Mouse (Mus musculus) liver, postnatal 0 days (tissue): ENCODE data around the gene Olfr313. TPM values are rescaled to one million over a fixed set of nuclear protein-coding genes. Genes with fewer than 3 reads are reported as not detected.
A peak's percentile ranks its signal among the peaks of the same experiment; 100 is the strongest.

Experiments used
- ATAC-seq: fragments of 200-750 bp; cut with Nextera tagmentation; 2 replicates; pipeline ENCODE4 v1.8.0; 2017; ENCODE audit warnings: mild to moderate bottlenecking, moderate library complexity
- DNase-seq: peaks from one replicate; pipeline ENCODE4 v3.0.0-alpha.2; 2016
- H3K27ac ChIP-seq: fragments of 300-500 bp; sonication (generic); 2 replicates; pipeline ENCODE4 v1.5.1; 2014; ENCODE audit warnings: antibody characterized with exemption, moderate library complexity, mild to moderate bottlenecking, low read depth
- H3K27me3 ChIP-seq: fragments of 300-500 bp; sonication (generic); 2 replicates; pipeline ENCODE4 v1.6.1; 2014; ENCODE audit warnings: low read length, control low read depth, mixed read lengths; ENCODE audit not compliant: insufficient read depth
- H3K36me3 ChIP-seq: fragments of 300-500 bp; sonication (generic); replicated peaks from 2 replicates; pipeline ENCODE4 v1.6.1; 2014; ENCODE audit warnings: mild to moderate bottlenecking, control low read depth, low read length, moderate library complexity, mixed read lengths; ENCODE audit not compliant: insufficient read depth
- H3K4me1 ChIP-seq: fragments of 300-500 bp; sonication (generic); 2 replicates; pipeline ENCODE4 v1.6.1; 2014; ENCODE audit warnings: antibody characterized with exemption, mild to moderate bottlenecking, control low read depth; ENCODE audit not compliant: insufficient read depth
- H3K4me2 ChIP-seq: fragments of 300-500 bp; sonication (generic); 2 replicates; pipeline ENCODE4 v1.6.1; 2014; ENCODE audit warnings: low read depth, mild to moderate bottlenecking, low read length, moderate library complexity, mixed read lengths
- H3K4me3 ChIP-seq: fragments of 300-500 bp; sonication (generic); 2 replicates; pipeline ENCODE4 v1.5.1; 2014; ENCODE audit warnings: low read depth, low read length
- H3K9ac ChIP-seq: fragments of 300-500 bp; sonication (generic); replicated peaks from 2 replicates; pipeline ENCODE4 v1.6.1; 2014; ENCODE audit warnings: mild to moderate bottlenecking, moderate library complexity
- H3K9me3 ChIP-seq: fragments of 300-500 bp; sonication (generic); 2 replicates; pipeline ENCODE4 v1.6.1; 2016; ENCODE audit warnings: mild to moderate bottlenecking, control low read depth, low read length, mixed read lengths
- CTCF ChIP-seq: sonication (generic); IDR thresholded peaks from 2 replicates; pipeline ENCODE4 v1.5.1; 2016; ENCODE audit warnings: antibody characterized with exemption, low read depth
- EP300 ChIP-seq: IDR thresholded peaks from 2 replicates; pipeline ENCODE4 v1.6.1; 2016; ENCODE audit warnings: antibody characterized with exemption, low read depth, mild to moderate bottlenecking
- WGBS: fragments of 180-500 bp; shearing (Covaris S2); extraction: QIAGEN DNeasy Blood & Tissue Kit; methylation state at CpG from one replicate; pipeline ENCODE4 v1.1.7; 2014; ENCODE audit not compliant: insufficient replicate concordance; 5-methylcytosine and 5-hydroxymethylcytosine counted together
- polyA plus RNA-seq: library from polyadenylated mRNA; unstranded; fragments of >200 nt; fragmentation: Nextera tagmentation; extraction: Ambion mirVana; gene quantifications from 2 replicates; pipeline ENCODE4 v1.2.1, GENCODE M21; 2015

Gene Olfr313
- polyA plus RNA-seq, 1 experiment from 2014 or later: not detected

DNA sequence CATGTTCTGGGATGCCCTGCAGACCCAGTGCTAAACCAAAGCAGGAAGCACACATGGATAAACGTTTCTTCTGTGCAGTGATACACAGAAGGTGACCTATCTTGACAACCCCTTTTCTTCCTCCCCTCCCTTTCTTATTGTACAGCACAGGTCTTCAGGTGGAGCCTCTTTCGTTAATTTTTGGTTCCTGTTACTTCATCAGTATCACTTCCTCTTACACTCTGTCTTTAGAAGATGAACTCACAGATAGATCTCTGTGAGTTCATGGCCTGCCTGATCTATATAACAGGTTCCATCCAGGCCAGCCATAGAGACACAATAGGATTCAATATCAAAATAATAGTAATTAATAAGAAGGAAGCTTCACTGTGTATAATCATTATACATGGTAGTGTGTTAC, 24.7 kb upstream of the Olfr313 start:
- WGBS: 21% methylated on average over 2 of the region's 2 CpGs
- H3K4me1 ChIP-seq: no peaks in the 10 kb centered on the region
- TF ChIP-seq EP300 (no peak), CTCF (no peak)
- H3K27ac ChIP-seq: no peak overlapping the region
- DNase-seq (no peak), ATAC-seq (no peak)
- H3K4me2 ChIP-seq: no peak overlapping the region
- H3K9me3 ChIP-seq: no peaks in the 10 kb centered on the region
- no peak overlapping the region for H3K9ac ChIP-seq
- no peaks in the 10 kb centered on the region for H3K27me3 ChIP-seq
- H3K4me3 ChIP-seq: no peak overlapping the region
- no peaks in the 10 kb centered on the region for H3K36me3 ChIP-seq

GRCm38 (mm10) chr11:58790646-58791045, 24.2 kb upstream of the Olfr313 start:
- no peaks in the 10 kb centered on the region for H3K9me3 ChIP-seq
- no peak overlapping the region for H3K27ac ChIP-seq
- H3K27me3 ChIP-seq: no peaks in the 10 kb centered on the region
- H3K4me2 ChIP-seq: no peak overlapping the region
- ATAC-seq: no peak
- TF ChIP-seq CTCF: no peak
- H3K9ac ChIP-seq: no peak overlapping the region
- DNase-seq: no peak
- no peaks in the 10 kb centered on the region for H3K4me1 ChIP-seq
- WGBS: 62% methylated on average over 6 of the region's 6 CpGs
- H3K36me3 ChIP-seq: no peaks in the 10 kb centered on the region
- H3K4me3 ChIP-seq: no peak overlapping the region

DNA sequence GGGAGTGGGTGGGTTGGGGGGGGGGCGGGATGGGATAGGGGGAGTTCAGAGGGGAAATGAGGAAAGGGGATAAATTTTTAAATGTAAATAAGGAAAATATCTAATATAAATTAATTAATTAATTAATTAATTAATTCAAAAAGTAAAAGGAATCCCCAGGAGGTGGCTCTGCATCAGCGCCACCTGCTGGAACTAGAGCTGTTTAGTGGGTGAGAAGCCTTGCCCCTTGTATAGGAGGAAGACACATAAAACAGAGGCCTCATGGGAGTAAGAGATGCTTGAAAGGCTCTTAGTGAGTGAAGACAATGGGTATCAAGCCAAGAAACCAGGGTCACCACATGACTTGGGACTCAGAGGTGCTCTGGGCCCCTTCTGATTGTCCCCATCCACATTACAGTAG, 18.9 kb upstream of the Olfr313 start:
- TF ChIP-seq EP300: no peak
- TF ChIP-seq CTCF: 0 out of 2 replicates have a peak, but pooled peaks have one; percentile 4
- Histone ChIP-seq H3K4me3 (no peak overlapping the region), H3K4me2 (no peak overlapping the region), H3K27ac (no peak overlapping the region), H3K9me3 (no peaks in the 10 kb centered on the region), H3K4me1 (no peaks in the 10 kb centered on the region), H3K9ac (no peak overlapping the region), H3K27me3 (no peaks in the 10 kb centered on the region), H3K36me3 (no peaks in the 10 kb centered on the region)
- DNase-seq (no peak), ATAC-seq (no peak)
- 87% methylated on average over 2 of the region's 2 CpGs for WGBS

DNA sequence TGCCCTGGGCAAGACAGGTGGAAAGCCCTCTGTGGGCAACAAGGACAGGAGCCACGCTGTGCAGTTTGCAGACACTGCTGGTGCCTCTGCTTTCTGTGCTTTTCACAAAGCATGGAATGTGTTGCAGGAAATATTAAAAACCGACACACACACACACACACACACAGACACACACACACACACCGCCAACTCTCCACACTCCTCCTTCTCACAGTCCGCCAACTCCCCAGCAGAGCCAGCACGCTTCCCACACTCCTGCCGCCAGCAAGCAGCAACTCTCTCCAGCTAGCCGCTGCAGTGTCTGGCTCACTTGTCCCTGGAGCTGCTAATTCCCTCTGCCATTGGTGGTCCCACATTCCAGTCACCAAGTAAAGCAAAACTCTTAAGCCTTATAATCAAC, 17.9 kb upstream of the Olfr313 start:
- 69% methylated on average over 7 of the region's 7 CpGs for WGBS

DNA sequence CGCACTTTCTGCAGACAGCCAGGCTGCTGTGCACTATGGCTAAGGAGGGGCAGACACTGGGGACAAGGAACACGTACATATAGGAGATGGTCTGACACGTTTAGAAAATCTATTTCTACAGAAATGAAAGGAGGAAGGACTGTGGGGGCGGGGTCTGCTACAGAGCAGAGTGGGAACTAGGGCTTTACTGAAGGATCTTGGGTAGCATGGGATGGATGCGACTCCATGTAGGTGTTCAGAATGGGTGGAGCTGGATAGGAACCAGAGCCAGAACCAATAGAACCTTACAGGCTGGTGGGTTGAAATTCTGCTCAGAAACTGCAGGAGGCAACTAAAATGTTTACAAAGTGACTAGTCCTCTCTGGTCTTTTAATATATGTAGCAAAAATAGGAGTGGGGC, 15.1 kb upstream of the Olfr313 start:
- no peak overlapping the region for H3K4me3 ChIP-seq
- TF ChIP-seq EP300 (no peak), CTCF (no peak)
- 56% methylated on average over 5 of the region's 5 CpGs for WGBS
- no peaks in the 10 kb centered on the region for H3K36me3 ChIP-seq
- H3K4me2 ChIP-seq: no peak overlapping the region
- H3K9ac ChIP-seq: no peak overlapping the region
- peaks cover 3% of the 10 kb centered on the region; the same call in 1 of the 2 replicates for H3K4me1 ChIP-seq
- ATAC-seq (no peak), DNase-seq (no peak)
- H3K9me3 ChIP-seq: no peaks in the 10 kb centered on the region
- H3K27ac ChIP-seq: no peak overlapping the region
- no peaks in the 10 kb centered on the region for H3K27me3 ChIP-seq

More for the DNA sequence above, 17.9 kb upstream of the Olfr313 start:
- H3K27me3 ChIP-seq: no peaks in the 10 kb centered on the region
- H3K9me3 ChIP-seq: no peaks in the 10 kb centered on the region
- H3K4me1 ChIP-seq: peaks cover 2% of the 10 kb centered on the region; the same call in 1 of the 2 replicates
- DNase-seq (no peak), ATAC-seq (no peak)
- H3K9ac ChIP-seq: no peak overlapping the region
- TF ChIP-seq EP300: no peak
- TF ChIP-seq CTCF: no peak
- no peaks in the 10 kb centered on the region for H3K36me3 ChIP-seq
- no peak overlapping the region for H3K4me2 ChIP-seq
- no peak overlapping the region for H3K27ac ChIP-seq
- H3K4me3 ChIP-seq: no peak overlapping the region

- H3K4me3 ChIP-seq: no peak within 1 kb of the TSS
Measured at GRCm38 (mm10) chr11:58801558-58802228, 13.1 kb upstream of the Olfr313 start, which contains the start of gene Fam183b. Gene Fam183b (minus strand): TSS chr11:58801960.

More at GRCm38 (mm10) chr11:58801558-58802228, 13.1 kb upstream of the Olfr313 start, which contains the start of gene Fam183b:
- H3K9me3 ChIP-seq: no peaks in the 10 kb centered on the region
- no peaks in the 10 kb centered on the region for H3K27me3 ChIP-seq
- peaks cover 3% of the 10 kb centered on the region; the same call in 1 of the 2 replicates for H3K4me1 ChIP-seq
- TF ChIP-seq CTCF (no peak), EP300 (no peak)
- no peak for DNase-seq
- no peaks in the 10 kb centered on the region for H3K36me3 ChIP-seq
- no peak for ATAC-seq
- H3K9ac ChIP-seq: no peak within 1 kb of the TSS
- WGBS: 41% methylated on average over 14 of the region's 14 CpGs
- peak within 1 kb of the TSS; percentile 13; the same call in 1 of the 2 replicates for H3K4me2 ChIP-seq
- no peak within 1 kb of the TSS for H3K27ac ChIP-seq
